Mouse (Mus musculus): ENCODE data around the gene Polg2. TPM values are rescaled to one million over a fixed set of nuclear protein-coding genes. Genes with fewer than 3 reads are reported as not detected.
"Not testable (repeated sequence)": the region's sequence is repeated elsewhere in the genome, so short reads cannot be mapped to it uniquely, and the experiment has no call there.

Gene Polg2
- total and polyA plus RNA-seq, 3 experiments: 6.3 to 10.7 TPM; not detected in 1

DNA sequence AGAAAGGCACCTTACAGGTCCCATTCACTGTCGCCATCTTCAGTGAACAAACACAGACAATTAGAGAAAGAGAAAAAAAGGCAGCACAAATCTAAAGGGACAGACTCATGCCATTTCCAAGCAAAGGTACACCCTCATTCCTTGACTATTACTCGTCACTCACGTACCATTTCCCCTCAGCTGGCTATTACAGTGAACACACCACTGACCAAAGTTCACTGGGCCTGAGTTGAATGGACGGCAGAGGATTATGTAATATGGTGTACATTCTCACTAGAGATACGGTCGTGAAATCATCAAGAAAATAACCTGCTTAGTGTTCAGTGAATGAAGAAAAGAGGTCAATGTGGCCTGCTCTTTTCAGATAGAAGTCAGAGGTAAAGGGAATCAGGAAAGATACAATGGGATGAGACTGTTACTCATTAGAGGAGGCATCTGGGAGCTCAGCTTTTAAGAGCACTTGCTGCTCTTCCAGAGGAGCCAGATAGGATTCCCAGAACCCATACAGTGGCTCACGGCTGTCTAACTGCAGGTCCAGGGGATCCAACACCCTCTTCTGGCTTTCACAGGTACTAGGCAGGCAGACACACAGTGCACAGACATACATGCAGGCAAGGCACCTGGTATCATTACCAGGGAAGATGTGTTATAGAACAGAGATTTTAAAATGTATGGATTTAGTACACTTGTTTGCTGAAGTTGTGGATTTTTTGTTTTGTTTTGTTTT lies 33.2 kb upstream of the Polg2 start:
- H3K79me2 ChIP-seq (ENCODE audit: control insufficient read depth, insufficient read depth, low read length, poor library complexity): no peaks in the 10 kb centered on the region
- H3K4me3 ChIP-seq (ENCODE audit: control insufficient read depth in 1 of 2, insufficient read depth in 1 of 2, low read depth in 2 of 2, low read length in 2 of 2): no peak overlapping the region
- H3K27me3 ChIP-seq (ENCODE audit: control insufficient read depth in 1 of 2, insufficient read depth in 2 of 2, low read length in 2 of 2): no peaks in the 10 kb centered on the region
- peaks cover 0 to 2% of the 10 kb centered on the region in 2 experiments; a peak in 2 of 4 replicates for H3K36me3 ChIP-seq (ENCODE audit: control insufficient read depth in 1 of 2, insufficient read depth in 2 of 2, low read length in 2 of 2)
- no peak overlapping the region for H3K27ac ChIP-seq (ENCODE audit: control insufficient read depth, low read depth, low read length)
- no peaks in the 10 kb centered on the region for H3K4me1 ChIP-seq (ENCODE audit: control insufficient read depth in 1 of 2, insufficient read depth in 2 of 2, low read length in 2 of 2)
- no peaks in the 10 kb centered on the region for H3K9me3 ChIP-seq (replicated peaks; ENCODE audit: insufficient read depth, low read length)
- no peak for TF ChIP-seq SMC3 (IDR thresholded peaks at IDR 0.05; ENCODE audit: low read depth, low read length)
- TF ChIP-seq TAL1 (IDR thresholded peaks at IDR 0.05; ENCODE audit: low read length): no peak
- no peak for TF ChIP-seq MYB (IDR thresholded peaks at IDR 0.05; ENCODE audit: low read depth, low read length)
- TF ChIP-seq EP300 (IDR thresholded peaks at IDR 0.05; ENCODE audit: low read depth in 1 of 2, low read length in 2 of 2): no peak
- TF ChIP-seq CTCF (IDR thresholded peaks at IDR 0.05 in 2 of 3, conservative IDR thresholded peaks at IDR 0.05 in 1 of 3; ENCODE audit: control insufficient read depth in 1 of 3, insufficient read depth in 1 of 3, low read depth in 2 of 3, low read length in 3 of 3, poor library complexity in 1 of 3, severe bottlenecking in 1 of 3): no peak
- TF ChIP-seq TCF12 (IDR thresholded peaks at IDR 0.05; ENCODE audit: low read depth, low read length): no peak
- no peak for TF ChIP-seq POLR2AphosphoS5 (IDR thresholded peaks at IDR 0.05; ENCODE audit: borderline replicate concordance, low read depth, low read length)
- TF ChIP-seq POLR2A (IDR thresholded peaks at IDR 0.05; ENCODE audit: control insufficient read depth in 1 of 2, insufficient read depth in 1 of 2, low read depth in 1 of 2, low read length in 2 of 2, poor library complexity in 1 of 2): no peak
- no peak for TF ChIP-seq GATA1 (IDR thresholded peaks at IDR 0.05; ENCODE audit: low read depth, low read length)
- no peak for TF ChIP-seq HCFC1 (IDR thresholded peaks at IDR 0.05; ENCODE audit: low read depth, low read length)
- TF ChIP-seq RCOR1 (IDR thresholded peaks at IDR 0.05; ENCODE audit: low read depth, low read length): no peak
- no peak for TF ChIP-seq BHLHE40 (IDR thresholded peaks at IDR 0.05; ENCODE audit: borderline replicate concordance, low read depth, low read length)
- TF ChIP-seq NELFE (IDR thresholded peaks at IDR 0.05; ENCODE audit: low read depth, low read length): no peak
- no peak for TF ChIP-seq MEF2A (IDR thresholded peaks at IDR 0.05; ENCODE audit: extremely low read depth, insufficient replicate concordance, low read depth, low read length, poor library complexity, severe bottlenecking)
- TF ChIP-seq CHD1 (IDR thresholded peaks at IDR 0.05; ENCODE audit: low read depth, low read length): no peak
- TF ChIP-seq ZMIZ1 (IDR thresholded peaks at IDR 0.05; ENCODE audit: low read depth, low read length): no peak
- no peak for TF ChIP-seq RAD21 (IDR thresholded peaks at IDR 0.05; ENCODE audit: low read depth, low read length)
- DNase-seq (ENCODE audit: low read depth, low spot score): no peak
- H3K9ac ChIP-seq (ENCODE audit: control insufficient read depth, low read depth, low read length, poor library complexity, severe bottlenecking): no peak overlapping the region

GRCm38 (mm10) chr11:106807442-106807841 lies 28.1 kb upstream of the Polg2 start:
- not testable (repeated sequence) for H3K4me1 ChIP-seq (ENCODE audit: control insufficient read depth in 1 of 2, insufficient read depth in 2 of 2, low read length in 2 of 2); H3K4me3 ChIP-seq (ENCODE audit: control insufficient read depth in 1 of 2, insufficient read depth in 1 of 2, low read depth in 2 of 2, low read length in 2 of 2); H3K27me3 ChIP-seq (ENCODE audit: control insufficient read depth in 1 of 2, insufficient read depth in 2 of 2, low read length in 2 of 2); H3K9me3 ChIP-seq (replicated peaks; ENCODE audit: insufficient read depth, low read length); H3K27ac ChIP-seq (ENCODE audit: control insufficient read depth, low read depth, low read length); H3K9ac ChIP-seq (ENCODE audit: control insufficient read depth, low read depth, low read length, poor library complexity, severe bottlenecking); DNase-seq (ENCODE audit: low read depth, low spot score); H3K79me2 ChIP-seq (ENCODE audit: control insufficient read depth, insufficient read depth, low read length, poor library complexity); H3K36me3 ChIP-seq (ENCODE audit: control insufficient read depth in 1 of 2, insufficient read depth in 2 of 2, low read length in 2 of 2)

Data from MEL (cell line).